Mouse (Mus musculus) liver, embryonic 14.5 days (tissue): ENCODE results near the gene H2-Eb1. TPM values are rescaled to one million over a fixed set of nuclear protein-coding genes. Genes with fewer than 3 reads are reported as not detected.

ENCODE experiments used
- ATAC-seq: fragments of 200-750 bp; cut with Nextera tagmentation; 2 replicates; pipeline ENCODE4 v1.8.0; 2017; ENCODE audit warnings: moderate number of reproducible peaks, mild to moderate bottlenecking, moderate library complexity; ENCODE audit not compliant: insufficient read depth
- DNase-seq, 3 experiments: peaks; one replicate each; pipeline ENCODE4 v3.0.0-alpha.2; 2012 to 2013; ENCODE audit warnings: low read depth in 3 of 3, low spot score in 3 of 3
- H3K27ac ChIP-seq: fragments of 300-500 bp; sonication (generic); 2 replicates; pipeline ENCODE4 v1.5.1; 2014; ENCODE audit warnings: moderate library complexity, mild to moderate bottlenecking, control low read depth, inconsistent platforms
- H3K27me3 ChIP-seq: fragments of 300-500 bp; sonication (generic); 2 replicates; pipeline ENCODE4 v1.6.1; 2014; ENCODE audit warnings: mild to moderate bottlenecking, low read length, moderate library complexity; ENCODE audit not compliant: control insufficient read depth, insufficient read depth
- H3K36me3 ChIP-seq: fragments of 300-500 bp; sonication (generic); replicated peaks from 2 replicates; pipeline ENCODE4 v1.6.1; 2014; ENCODE audit warnings: low read depth; ENCODE audit not compliant: control insufficient read depth, insufficient read depth
- H3K4me1 ChIP-seq, 2 experiments: fragments of 200-500 bp in 1 of 2; fragments of 300-500 bp in 1 of 2; sonication (generic) in 1 of 2; replicated peaks; 2 replicates each; pipeline ENCODE4 v1.6.1; 2012 to 2014; ENCODE audit warnings: antibody characterized with exemption in 1 of 2, inconsistent platforms in 1 of 2, low read length in 1 of 2; ENCODE audit not compliant: control insufficient read depth in 2 of 2, insufficient read depth in 2 of 2
- H3K4me2 ChIP-seq: fragments of 300-500 bp; sonication (generic); 2 replicates; pipeline ENCODE4 v1.6.1; 2014; ENCODE audit warnings: low read depth, mild to moderate bottlenecking, control low read depth, moderate library complexity
- H3K4me3 ChIP-seq, 2 experiments: fragments of 200-500 bp in 1 of 2; fragments of 300-500 bp in 1 of 2; sonication (generic) in 1 of 2; 2 replicates each; pipeline ENCODE4 v1.5.1; 2012 to 2014; ENCODE audit warnings: low read depth in 2 of 2, low read length in 2 of 2, mild to moderate bottlenecking in 2 of 2, control low read depth in 1 of 2, inconsistent platforms in 1 of 2, moderate library complexity in 1 of 2; ENCODE audit not compliant: insufficient read depth in 1 of 2
- H3K9ac ChIP-seq: fragments of 300-500 bp; sonication (generic); replicated peaks from 2 replicates; pipeline ENCODE4 v1.6.1; 2014; ENCODE audit warnings: mild to moderate bottlenecking, control low read depth, moderate library complexity
- H3K9me3 ChIP-seq: fragments of 300-500 bp; sonication (generic); 2 replicates; pipeline ENCODE4 v1.6.1; 2016; ENCODE audit warnings: low read length, mixed read lengths; ENCODE audit not compliant: control insufficient read depth
- CTCF ChIP-seq: IDR thresholded peaks from 2 replicates; pipeline ENCODE4 v1.5.1; 2016; ENCODE audit warnings: antibody characterized with exemption, low read depth, control low read depth
- EP300 ChIP-seq: IDR thresholded peaks from 2 replicates; pipeline ENCODE4 v1.6.1; 2016; ENCODE audit warnings: antibody characterized with exemption, low read depth
- WGBS: fragments of 180-500 bp; shearing (Covaris S2); extraction: QIAGEN DNeasy Blood & Tissue Kit; methylation state at CpG from one replicate; pipeline ENCODE4 v1.1.7; 2014; ENCODE audit not compliant: insufficient replicate concordance; 5-methylcytosine and 5-hydroxymethylcytosine counted together
- polyA plus RNA-seq, 2 experiments: library from polyadenylated mRNA; depleted of rRNA in 1 of 2; stranded (reverse) in 1 of 2; unstranded in 1 of 2; fragments of >200 nt; fragmentation: Nextera tagmentation in 1 of 2; extraction: Ambion mirVana in 1 of 2; gene quantifications; 2 replicates each; pipeline versions ENCODE4 v1.2.1 to v1.2.3; 2012 to 2014

Gene H2-Eb1
- polyA plus RNA-seq, 2 experiments, result 0.65 to 0.80 TPM

DNA sequence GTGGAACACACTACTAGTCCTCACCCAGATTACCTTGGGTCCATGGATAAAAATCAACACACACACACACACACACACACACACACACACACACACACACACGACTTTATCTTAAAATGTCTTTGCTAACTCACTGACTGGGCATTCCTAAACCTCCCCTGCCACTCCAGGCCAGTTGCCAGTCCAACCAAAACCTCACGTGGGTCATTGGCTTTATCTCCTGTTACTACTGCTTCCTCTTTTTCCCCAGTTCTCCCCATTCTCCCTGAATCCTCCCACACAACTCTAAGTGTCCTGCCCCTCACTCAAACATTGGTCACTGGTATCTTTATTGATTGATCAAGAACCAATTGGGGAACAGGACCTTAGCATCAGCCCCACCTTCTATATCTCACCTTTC lies 11.6 kb downstream of the H2-Eb1 start:
- Histone ChIP-seq H3K36me3 (no peaks in the 10 kb centered on the region), H3K27ac (no peak overlapping the region), H3K9me3 (no peaks in the 10 kb centered on the region), H3K27me3 (no peaks in the 10 kb centered on the region), H3K9ac (no peak overlapping the region), H3K4me2 (no peak overlapping the region), H3K4me3 (no peak overlapping the region), H3K4me1 (no peaks in the 10 kb centered on the region)
- no peak for DNase-seq
- ATAC-seq, result no peak
- TF ChIP-seq CTCF, result no peak
- no peak for TF ChIP-seq EP300
- 11% methylated on average over 2 of the region's 2 CpGs for WGBS

DNA sequence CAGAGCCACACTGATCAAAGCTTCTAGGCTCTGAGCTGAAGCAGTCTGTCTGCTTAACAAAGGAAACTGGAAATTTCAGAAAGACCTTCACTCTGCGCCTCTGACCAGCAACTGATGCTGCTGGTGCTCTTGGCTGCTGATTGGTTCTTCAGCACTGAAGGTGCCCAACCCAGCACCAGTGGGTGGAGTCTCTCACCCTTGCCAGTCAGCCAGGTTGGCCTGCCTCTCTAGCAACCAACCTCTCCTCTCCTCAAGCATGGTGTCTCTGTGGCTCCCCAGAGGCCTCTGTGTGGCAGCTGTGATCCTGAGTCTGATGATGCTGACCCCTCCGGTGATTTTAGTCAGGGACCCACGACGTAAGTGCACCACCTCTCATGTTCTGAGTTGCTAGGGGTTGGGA lies 19.8 kb downstream of the H2-Eb1 start, which contains the start of gene H2-Eb2:
Gene H2-Eb2, plus strand, starts transcription at position 230 of the 400 bp plus-strand sequence.
- H3K4me1 ChIP-seq, result peaks cover 0 to 4% of the 10 kb centered on the region in 2 experiments; a peak in 1 of 4 replicates
- no peaks in the 10 kb centered on the region for H3K9me3 ChIP-seq
- 54% methylated on average over 4 of the region's 4 CpGs for WGBS
- no peak for TF ChIP-seq CTCF
- no peak for TF ChIP-seq EP300
- no peak within 1 kb of the TSS for H3K9ac ChIP-seq
- ATAC-seq (no peak), DNase-seq (no peak)
- no peak within 1 kb of the TSS for H3K4me2 ChIP-seq
- H3K36me3 ChIP-seq, result no peaks in the 10 kb centered on the region
- H3K27me3 ChIP-seq, result no peaks in the 10 kb centered on the region
- no peak within 1 kb of the TSS for H3K27ac ChIP-seq
- H3K4me3 ChIP-seq, result no peak within 1 kb of the TSS

GRCm38 (mm10) chr17:34326373-34326772 lies 20.7 kb downstream of the H2-Eb1 start:
- DNase-seq (no peak), ATAC-seq (no peak)
- H3K4me3 ChIP-seq, result no peak overlapping the region
- H3K27me3 ChIP-seq, result no peaks in the 10 kb centered on the region
- no peaks in the 10 kb centered on the region for H3K36me3 ChIP-seq
- H3K27ac ChIP-seq, result no peak overlapping the region
- TF ChIP-seq CTCF (no peak), EP300 (no peak)
- WGBS, result 45% methylated on average over 3 of the region's 3 CpGs
- no peak overlapping the region for H3K9ac ChIP-seq
- no peak overlapping the region for H3K4me2 ChIP-seq
- no peaks in the 10 kb centered on the region for H3K9me3 ChIP-seq
- H3K4me1 ChIP-seq, result peaks cover 0 to 4% of the 10 kb centered on the region in 2 experiments; a peak in 1 of 4 replicates

- Histone ChIP-seq H3K36me3 (no peaks in the 10 kb centered on the region), H3K4me2 (no peak overlapping the region), H3K27me3 (no peaks in the 10 kb centered on the region), H3K9ac (no peak overlapping the region), H3K27ac (no peak overlapping the region), H3K4me1 (peaks cover 0 to 4% of the 10 kb centered on the region in 2 experiments; a peak in 1 of 4 replicates), H3K9me3 (no peaks in the 10 kb centered on the region), H3K4me3 (no peak overlapping the region)
- WGBS, result 13% methylated on average over 2 of the region's 2 CpGs
- ATAC-seq (no peak), DNase-seq (no peak)
- no peak for TF ChIP-seq CTCF
- TF ChIP-seq EP300, result no peak
Measured at GRCm38 (mm10) chr17:34329807-34330206, 24.1 kb downstream of the H2-Eb1 start.

- TF ChIP-seq CTCF (no peak), EP300 (no peak)
- no peak overlapping the region for H3K9ac ChIP-seq
- H3K4me3 ChIP-seq, result no peak overlapping the region
- DNase-seq (no peak), ATAC-seq (no peak)
- no peak overlapping the region for H3K27ac ChIP-seq
- H3K9me3 ChIP-seq, result no peaks in the 10 kb centered on the region
- H3K36me3 ChIP-seq, result no peaks in the 10 kb centered on the region
- no peak overlapping the region for H3K4me2 ChIP-seq
- WGBS, result 64% methylated on average over 1 of the region's 1 CpGs
- no peaks in the 10 kb centered on the region for H3K27me3 ChIP-seq
- peaks cover 0 to 4% of the 10 kb centered on the region in 2 experiments; a peak in 1 of 4 replicates for H3K4me1 ChIP-seq
Measured at GRCm38 (mm10) chr17:34331200-34331599, 25.5 kb downstream of the H2-Eb1 start.
